ENCODE assay signal across 25 mouse cellular contexts in the genomic region with DNA sequence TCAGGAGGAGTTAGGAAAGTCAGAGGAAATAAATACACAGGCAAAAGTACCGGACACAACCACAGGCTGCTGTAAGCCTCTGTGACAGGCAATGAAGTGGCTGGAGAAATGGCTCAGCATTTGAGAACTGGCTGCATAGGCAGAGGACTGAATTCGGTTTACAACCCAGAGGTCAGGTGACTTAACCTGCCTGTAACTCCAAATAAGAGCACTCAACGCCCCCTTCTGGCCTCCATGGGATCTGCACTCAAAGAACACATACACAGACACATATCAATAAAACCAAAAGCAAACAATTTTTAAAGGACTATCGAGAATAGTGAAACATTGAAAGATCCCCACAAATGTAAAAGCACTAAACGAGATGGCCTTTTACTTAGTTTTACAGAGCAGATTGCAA.
A peak's percentile ranks its signal among the peaks of the same experiment; 100 is the strongest.
DNase-seq lines count a peak whose midpoint lies in the region; ATAC-seq and TF ChIP-seq lines count a peak whose summit lies in the region.
"Had no signal": no experiment of that assay in that cellular context is flagged by ENCODE, and none has a peak within 500 bp of the region (broad histone marks: within the 10 kb centered on the region; RNA-seq: fewer than 3 reads in every experiment).

No protein-coding gene starts in this region.

- H3K27me3 ChIP-seq in E14TG2a.4 (ENCODE audit: insufficient read depth, low read length), result no peaks in the 10 kb centered on the region
- H3K27me3 ChIP-seq in hindbrain, embryonic 14.5 days (ENCODE audit: control insufficient read depth, insufficient read depth, low read length), result no peaks in the 10 kb centered on the region
- H3K27me3 ChIP-seq in thymus, adult 2 months (ENCODE audit: control insufficient read depth, insufficient read depth, low read length), result no peaks in the 10 kb centered on the region
- H3K27me3 ChIP-seq: embryonic facial prominence, embryonic 13.5 days; embryonic facial prominence, embryonic 15.5 days; forebrain, embryonic 12.5 days had no signal

- 83% methylated on average over 5 of the region's 5 CpGs for WGBS in hindbrain, embryonic 14.5 days
- 83% methylated on average over 5 of the region's 5 CpGs for WGBS in thymus, adult 2 months

- H3K4me3 ChIP-seq in layer of hippocampus, adult 2 months, result no peak overlapping the region
- no peak overlapping the region for H3K4me3 ChIP-seq in E14TG2a.4 (replicated peaks; ENCODE audit: low read length)
- H3K4me3 ChIP-seq in hindbrain, embryonic 14.5 days (replicated peaks; ENCODE audit: low read length), result no peak overlapping the region
- H3K4me3 ChIP-seq in thymus, adult 2 months (ENCODE audit: control insufficient read depth, insufficient read depth, low read length), result no peak overlapping the region
- H3K4me3 ChIP-seq: embryonic facial prominence, embryonic 13.5 days; embryonic facial prominence, embryonic 15.5 days; erythroblast, embryonic 14.5 days; forebrain, embryonic 10.5 days; forebrain, embryonic 12.5 days had no signal

- no peak overlapping the region for H3K4me2 ChIP-seq in hindbrain, embryonic 14.5 days (replicated peaks)
- H3K4me2 ChIP-seq: embryonic facial prominence, embryonic 13.5 days; embryonic facial prominence, embryonic 15.5 days; forebrain, embryonic 12.5 days had no signal

- H3K9ac ChIP-seq in hindbrain, embryonic 14.5 days, result no peak overlapping the region
- H3K9ac ChIP-seq: embryonic facial prominence, embryonic 13.5 days; embryonic facial prominence, embryonic 15.5 days; forebrain, embryonic 12.5 days had no signal

- TF ChIP-seq POLR2A in thymus, adult 2 months (IDR thresholded peaks at IDR 0.05; ENCODE audit: control insufficient read depth, extremely low read depth, insufficient read depth, low read length, poor library complexity), result no peak

- no peak for ATAC-seq in hindbrain, embryonic 14.5 days (ENCODE audit: low FRiP score)
- ATAC-seq: activated CD4-positive, CD25-positive, alpha-beta regulatory T cell, adult 4 months; forebrain, embryonic 14.5 days; forebrain, embryonic 16.5 days had no signal

- peaks cover 7% of the 10 kb centered on the region for H3K9me3 ChIP-seq in E14TG2a.4 (ENCODE audit: low read length)
- H3K9me3 ChIP-seq in hindbrain, embryonic 14.5 days (ENCODE audit: control insufficient read depth, low read length), result peaks cover 22% of the 10 kb centered on the region

- H3K4me1 ChIP-seq in E14TG2a.4 (replicated peaks; ENCODE audit: low read depth, low read length), result 0 out of 2 replicates have a peak, but pooled peaks cover 4% of the 10 kb centered on the region
- H3K4me1 ChIP-seq in hindbrain, embryonic 14.5 days (replicated peaks; ENCODE audit: control insufficient read depth, insufficient read depth, low read length), result no peaks in the 10 kb centered on the region
- no peaks in the 10 kb centered on the region for H3K4me1 ChIP-seq in thymus, adult 2 months (replicated peaks; ENCODE audit: control insufficient read depth, insufficient read depth, low read length)
- H3K4me1 ChIP-seq: forebrain, embryonic 10.5 days; forebrain, embryonic 12.5 days had no signal

- no peak for DNase-seq in layer of hippocampus, adult 2 months (ENCODE audit: low spot score in 2 of 2)
- no peak for DNase-seq in layer of hippocampus, adult 9-11 months
- DNase-seq in ES-CJ7 (ENCODE audit: low read depth, low spot score) (peak; percentile 24), R1 (ENCODE audit: low read depth, low spot score) (peak; percentile 61)
- no peak for DNase-seq in hindbrain, embryonic 14.5 days (ENCODE audit: low spot score)
- no peak for DNase-seq in thymus, adult 2 months
- no peak for DNase-seq in adrenal gland, adult 2 months
- DNase-seq: adrenal gland, postnatal 10 days; adrenal gland, postnatal 25 days; cerebellum, adult 11 months; cerebellum, adult 18-20 months; cerebellum, adult 8-10 months; cerebellum, adult 9-11 months; cerebellum, postnatal 14 days; cerebellum, postnatal 36 days; embryo, embryonic 11 days had no signal

- no peak overlapping the region for H3K27ac ChIP-seq in layer of hippocampus, adult 2 months
- H3K27ac ChIP-seq in hindbrain, embryonic 14.5 days, result no peak overlapping the region
- no peak overlapping the region for H3K27ac ChIP-seq in thymus, adult 2 months (ENCODE audit: control insufficient read depth, insufficient read depth, low read length)
- H3K27ac ChIP-seq: embryonic facial prominence, embryonic 13.5 days; embryonic facial prominence, embryonic 15.5 days; forebrain, embryonic 10.5 days; forebrain, embryonic 12.5 days had no signal

- H3K36me3 ChIP-seq in E14TG2a.4 (ENCODE audit: insufficient read depth, low read length), result no peaks in the 10 kb centered on the region
- no peaks in the 10 kb centered on the region for H3K36me3 ChIP-seq in hindbrain, embryonic 14.5 days (replicated peaks; ENCODE audit: control insufficient read depth, insufficient read depth)
- H3K36me3 ChIP-seq in thymus, adult 2 months (ENCODE audit: control insufficient read depth, insufficient read depth, low read length), result no peaks in the 10 kb centered on the region
- H3K36me3 ChIP-seq: embryonic facial prominence, embryonic 13.5 days; embryonic facial prominence, embryonic 15.5 days; forebrain, embryonic 10.5 days; forebrain, embryonic 12.5 days had no signal

- TF ChIP-seq CTCF in layer of hippocampus, adult 2 months (conservative IDR thresholded peaks at IDR 0.05), result peak; percentile 8; the same call in 1 of the 2 replicates
- peak; percentile 22 for TF ChIP-seq CTCF in E14TG2a.4 (conservative IDR thresholded peaks at IDR 0.05; ENCODE audit: low read length)
- TF ChIP-seq CTCF in thymus, adult 2 months (IDR thresholded peaks at IDR 0.05; ENCODE audit: borderline replicate concordance, control insufficient read depth, extremely low read depth, insufficient read depth, low read length, poor library complexity), result no peak

Comparison
In these comparisons a context has a peak if more than half of its experiments do, and no peak if none do; other contexts are left out.
1. DNase-seq: peak in ES-CJ7 (single experiment) and R1 (single experiment); none in layer of hippocampus, adult 2 months (0 of 2), layer of hippocampus, adult 9-11 months (single experiment), hindbrain, embryonic 14.5 days (single experiment), thymus, adult 2 months (single experiment) and adrenal gland, adult 2 months (single experiment).